ENCODE assay signal across 8 mouse cellular contexts in genomic region chr11:57950989-57951388, GRCm38 (mm10). TPM values are rescaled to one million over a fixed set of nuclear protein-coding genes. Genes with fewer than 3 reads are reported as not detected.
A peak's percentile ranks its signal among the peaks of the same experiment; 100 is the strongest.
DNase-seq lines count a peak whose midpoint lies in the region; ATAC-seq and TF ChIP-seq lines count a peak whose summit lies in the region.

No protein-coding gene starts in this region.

- H3K9ac ChIP-seq in embryonic facial prominence, embryonic 11.5 days (replicated peaks; ENCODE audit: low read length), result no peak overlapping the region
- no peak overlapping the region for H3K9ac ChIP-seq in midbrain, postnatal 0 days (replicated peaks; ENCODE audit: low read length, poor library complexity, severe bottlenecking)
- H3K9ac ChIP-seq in midbrain, embryonic 13.5 days (replicated peaks), result no peak overlapping the region
- H3K9ac ChIP-seq in forebrain, embryonic 15.5 days (replicated peaks), result no peak overlapping the region

- no peaks in the 10 kb centered on the region for H3K9me3 ChIP-seq in embryonic facial prominence, embryonic 11.5 days (replicated peaks; ENCODE audit: control insufficient read depth, low read length)
- H3K9me3 ChIP-seq in embryonic facial prominence, embryonic 10.5 days, result no peaks in the 10 kb centered on the region
- H3K9me3 ChIP-seq in midbrain, postnatal 0 days (ENCODE audit: low read length), result no peaks in the 10 kb centered on the region
- no peaks in the 10 kb centered on the region for H3K9me3 ChIP-seq in midbrain, embryonic 13.5 days
- no peaks in the 10 kb centered on the region for H3K9me3 ChIP-seq in forebrain, embryonic 15.5 days

- H3K4me3 ChIP-seq in embryonic facial prominence, embryonic 11.5 days (ENCODE audit: low read depth, low read length), result no peak overlapping the region
- no peak overlapping the region for H3K4me3 ChIP-seq in embryonic facial prominence, embryonic 10.5 days
- no peak overlapping the region for H3K4me3 ChIP-seq in midbrain, postnatal 0 days (ENCODE audit: low read depth, low read length)
- no peak overlapping the region for H3K4me3 ChIP-seq in midbrain, embryonic 13.5 days (replicated peaks)
- no peak overlapping the region for H3K4me3 ChIP-seq in forebrain, embryonic 15.5 days

- WGBS in embryonic facial prominence, embryonic 11.5 days, result 3% methylated on average over 4 of the region's 4 CpGs
- WGBS in embryonic facial prominence, embryonic 10.5 days, result 5% methylated on average over 4 of the region's 4 CpGs
- under 1% methylated on average over 4 of the region's 4 CpGs for WGBS in midbrain, postnatal 0 days
- WGBS in midbrain, embryonic 13.5 days, result 6% methylated on average over 4 of the region's 4 CpGs
- WGBS in forebrain, embryonic 15.5 days, result 4% methylated on average over 4 of the region's 4 CpGs

- no peaks in the 10 kb centered on the region for H3K36me3 ChIP-seq in embryonic facial prominence, embryonic 11.5 days (replicated peaks; ENCODE audit: control insufficient read depth, insufficient read depth, low read depth, low read length)
- no peaks in the 10 kb centered on the region for H3K36me3 ChIP-seq in embryonic facial prominence, embryonic 10.5 days (replicated peaks)
- H3K36me3 ChIP-seq in midbrain, postnatal 0 days (ENCODE audit: insufficient read depth, low read length), result no peaks in the 10 kb centered on the region
- no peaks in the 10 kb centered on the region for H3K36me3 ChIP-seq in midbrain, embryonic 13.5 days
- H3K36me3 ChIP-seq in forebrain, embryonic 15.5 days, result no peaks in the 10 kb centered on the region

- H3K27ac ChIP-seq in embryonic facial prominence, embryonic 11.5 days (replicated peaks; ENCODE audit: low read depth, low read length), result no peak overlapping the region
- no peak overlapping the region for H3K27ac ChIP-seq in embryonic facial prominence, embryonic 10.5 days (replicated peaks)
- no peak overlapping the region for H3K27ac ChIP-seq in midbrain, postnatal 0 days (ENCODE audit: low read depth, low read length)
- H3K27ac ChIP-seq in midbrain, embryonic 13.5 days, result no peak overlapping the region
- H3K27ac ChIP-seq in forebrain, embryonic 15.5 days (replicated peaks), result no peak overlapping the region

- DNase-seq in embryonic facial prominence, embryonic 11.5 days (ENCODE audit: low spot score), result peak; percentile 79
- no peak for DNase-seq in embryonic facial prominence, embryonic 10.5 days (ENCODE audit: low spot score)
- DNase-seq in midbrain, postnatal 0 days (ENCODE audit: low spot score), result peak; percentile 62
- DNase-seq in c-Kit-positive CD71-positive TER-119-negative erythroid progenitor cells, embryonic 14.5 days (ENCODE audit: low read depth), result peak; percentile 76
- DNase-seq in natural killer cell, adult 2 months (ENCODE audit: low spot score in 2 of 2), result peak; percentile 68 to 72

- H3K4me2 ChIP-seq in embryonic facial prominence, embryonic 11.5 days (ENCODE audit: low read depth, low read length), result no peak overlapping the region
- no peak overlapping the region for H3K4me2 ChIP-seq in midbrain, postnatal 0 days (ENCODE audit: low read depth, low read length, poor library complexity, severe bottlenecking)
- H3K4me2 ChIP-seq in midbrain, embryonic 13.5 days (replicated peaks), result no peak overlapping the region
- no peak overlapping the region for H3K4me2 ChIP-seq in forebrain, embryonic 15.5 days (replicated peaks)

- ATAC-seq in embryonic facial prominence, embryonic 11.5 days (replicated peaks; ENCODE audit: insufficient number of reproducible peaks, low FRiP score, low TSS enrichment, low read depth), result no peak
- no peak for ATAC-seq in midbrain, postnatal 0 days (ENCODE audit: low FRiP score)
- ATAC-seq in midbrain, embryonic 13.5 days, result no peak
- ATAC-seq in inflammation-experienced regulatory T-cells, adult 6 months, result peak; percentile 36
- ATAC-seq in forebrain, embryonic 15.5 days (replicated peaks), result no peak

- no peaks in the 10 kb centered on the region for H3K27me3 ChIP-seq in embryonic facial prominence, embryonic 11.5 days (ENCODE audit: control insufficient read depth, insufficient read depth, low read length)
- no peaks in the 10 kb centered on the region for H3K27me3 ChIP-seq in embryonic facial prominence, embryonic 10.5 days (replicated peaks; ENCODE audit: low read depth, poor library complexity, severe bottlenecking)
- no peaks in the 10 kb centered on the region for H3K27me3 ChIP-seq in midbrain, postnatal 0 days (ENCODE audit: insufficient read depth, low read length)
- no peaks in the 10 kb centered on the region for H3K27me3 ChIP-seq in midbrain, embryonic 13.5 days
- no peaks in the 10 kb centered on the region for H3K27me3 ChIP-seq in forebrain, embryonic 15.5 days

- H3K4me1 ChIP-seq in embryonic facial prominence, embryonic 11.5 days (ENCODE audit: control insufficient read depth, insufficient read depth, low read length), result no peaks in the 10 kb centered on the region
- H3K4me1 ChIP-seq in embryonic facial prominence, embryonic 10.5 days, result no peaks in the 10 kb centered on the region
- H3K4me1 ChIP-seq in midbrain, postnatal 0 days (ENCODE audit: insufficient read depth, low read length), result no peaks in the 10 kb centered on the region
- H3K4me1 ChIP-seq in midbrain, embryonic 13.5 days (replicated peaks), result no peaks in the 10 kb centered on the region
- H3K4me1 ChIP-seq in forebrain, embryonic 15.5 days, result no peaks in the 10 kb centered on the region

- peak; percentile 91 for TF ChIP-seq CTCF in midbrain, postnatal 0 days (IDR thresholded peaks at IDR 0.05)

RNA-seq across cellular contexts. Expression of gene Larp1, which starts 57.9 kb away (rescaled TPM):
- 14.7 and 15.2 TPM in 2 replicates for polyA plus RNA-seq in embryonic facial prominence, embryonic 11.5 days (2014; fragmentation: Nextera tagmentation; extraction: Ambion mirVana)
- polyA plus RNA-seq in embryonic facial prominence, embryonic 10.5 days (2016; fragmentation: Nextera tagmentation; extraction: Ambion mirVana), result 17.2 and 18.6 TPM in 2 replicates
- total RNA-seq in midbrain, postnatal 0 days (2014; rRNA removed), result 51.8 and 53.1 TPM in 2 replicates
- 14.7 and 15.7 TPM in 2 replicates for polyA plus RNA-seq in midbrain, postnatal 0 days (2015; fragmentation: Nextera tagmentation; extraction: Ambion mirVana)
- 15.8 TPM in 2 replicates for polyA plus RNA-seq in midbrain, embryonic 13.5 days (2015; fragmentation: Nextera tagmentation; extraction: Ambion mirVana)
- 10 to 100 TPM; 21.0 to 29.3 (median 24.1) TPM for polyA plus RNA-seq in inflammation-experienced regulatory T-cells, adult 6 months (2017; shearing (Covaris generic))
- polyA plus RNA-seq in forebrain, embryonic 15.5 days (2015; fragmentation: Nextera tagmentation; extraction: Ambion mirVana), result 18.5 and 18.7 TPM in 2 replicates
